Mouse (Mus musculus) inflammation-experienced regulatory T-cells, adult 6 months (primary cell): ENCODE data around the gene Nsfl1c. TPM values are rescaled to one million over a fixed set of nuclear protein-coding genes. Genes with fewer than 3 reads are reported as not detected.

Experiments
- ATAC-seq: one replicate; pipeline ENCODE4 v1.8.0; 2017
- polyA plus RNA-seq, 3 experiments: library from polyadenylated mRNA; unstranded; fragments of 100-300 nt; shearing (Covaris generic); gene quantifications; one replicate each; pipeline ENCODE4 v1.2.1; 2017

Gene Nsfl1c
- polyA plus RNA-seq, 3 experiments from 2014 or later = 119 to 162 (median 150) TPM

GRCm38 (mm10) chr2:151543063-151543895 is 49.3 kb downstream of the Nsfl1c start:
- ATAC-seq = peak; percentile 36

GRCm38 (mm10) chr2:151544673-151545072 is 50.7 kb downstream of the Nsfl1c start:
- no peak for ATAC-seq

GRCm38 (mm10) chr2:151546571-151546970 is 52.6 kb downstream of the Nsfl1c start:
- no peak for ATAC-seq

- ATAC-seq = no peak
Observed at GRCm38 (mm10) chr2:151549615-151550121, 55.7 kb downstream of the Nsfl1c start.

Other genes with a start within 250 kb of the Nsfl1c start
- not detected for gene 4921509C19Rik, start 18.0 kb upstream of the Nsfl1c start, polyA plus RNA-seq
- 100 to 1,000 TPM; 214 to 399 (median 264) TPM for gene Fkbp1a, start 48.3 kb downstream of the Nsfl1c start, polyA plus RNA-seq
- 100 to 1,000 TPM in 1 of 3 experiments, 10 to 100 TPM in 2; 81.9 to 119 (median 91.2) TPM for gene Sdcbp2, start 78.4 kb downstream of the Nsfl1c start, polyA plus RNA-seq
- not detected for gene Snph, start 138.4 kb downstream of the Nsfl1c start, polyA plus RNA-seq
- gene Rad21l, start 174.4 kb downstream of the Nsfl1c start, polyA plus RNA-seq = not detected
- not detected for gene Tmem74b, start 207.8 kb downstream of the Nsfl1c start, polyA plus RNA-seq